Mouse (Mus musculus) heart, adult 18-20 months (tissue): Measurements from ENCODE around the gene Ighmbp2. TPM values are rescaled to one million over a fixed set of nuclear protein-coding genes. Genes with fewer than 3 reads are reported as not detected.

ENCODE experiments used
- microRNA-seq, 2 experiments: library from miRNA; unstranded; fragments of <30 nt; microRNA quantifications; one replicate each; pipeline ENCODE4 v1.2.0; 2022
- total RNA-seq, 2 experiments: library from RNA; stranded (reverse); gene quantifications; 2 replicates each; pipeline ENCODE4 v1.2.3; 2021

The Ighmbp2 gene
- total RNA-seq, 2 experiments from 2014 or later = 2.6 to 3.3 TPM

Small RNA genes within 50 kb of the gene (microRNA-seq; reads per million reads assigned to microRNA genes)
- 0 to 0.54 reads per million in 2 experiments for gene Mir6984

Other genes with a start within 250 kb of the Ighmbp2 start
- 10 to 100 TPM; 94.3 to 95.8 TPM for gene Mrpl21, start 116 bp downstream of the Ighmbp2 start, total RNA-seq
- gene Cpt1a, start 39.3 kb upstream of the Ighmbp2 start, total RNA-seq = 10 to 100 TPM; 39.2 to 54.4 TPM
- gene Tesmin, start 105.8 kb upstream of the Ighmbp2 start, total RNA-seq = 1 to 10 TPM; 1.4 to 2.0 TPM
- gene Gal, start 131.5 kb upstream of the Ighmbp2 start, total RNA-seq = not detected